Mouse (Mus musculus): ENCODE measurements around the gene Kif1a. TPM values are rescaled to one million over a fixed set of nuclear protein-coding genes. Genes with fewer than 3 reads are reported as not detected.
"Not testable (repeated sequence)": the region's sequence is repeated elsewhere in the genome, so short reads cannot be mapped to it uniquely, and the experiment has no call there.

Gene Kif1a
- total RNA-seq, 2 experiments from 2014 or later = 1.7 to 2.0 TPM

- DNase-seq = no peak
- intact Hi-C loops (cut with DNase I) = no loop called here
Measured at GRCm38 (mm10) chr1:92979073-92979602, 122.6 kb downstream of the Kif1a start.

GRCm38 (mm10) chr1:92978645-92979044 lies 123.1 kb downstream of the Kif1a start:
- intact Hi-C loops (cut with DNase I) = no loop called here
- no peak for DNase-seq

- intact Hi-C loops (cut with DNase I) = loop anchor here (2.0 kb wide), 1 partner anchor 13 kb away; no protein-coding TSS in a partner anchor
- DNase-seq = no peak
Measured at GRCm38 (mm10) chr1:92976141-92976566, 125.6 kb downstream of the Kif1a start.

- DNase-seq = peak; percentile 40 to 59
- intact Hi-C loops (cut with DNase I) = no loop called here
Measured at GRCm38 (mm10) chr1:92972854-92973253, 128.9 kb downstream of the Kif1a start.

GRCm38 (mm10) chr1:92971879-92972795 lies 129.6 kb downstream of the Kif1a start:
- no peak for DNase-seq
- intact Hi-C loops (cut with DNase I) = no loop called here

GRCm38 (mm10) chr1:92970791-92971190 lies 131.0 kb downstream of the Kif1a start:
- DNase-seq; intact Hi-C loops (cut with DNase I): not testable (repeated sequence)

Other genes starting within 250 kb of the Kif1a start
- gene Ankmy1, start 199.0 kb downstream of the Kif1a start, total RNA-seq (2021) = not detected
- gene Dusp28, start 195.0 kb downstream of the Kif1a start, total RNA-seq (2021) = 10 to 100 TPM; 12.3 to 13.9 TPM
- gene Rnpepl1, start 191.2 kb downstream of the Kif1a start, total RNA-seq (2021) = 10 to 100 TPM; 79.4 to 82.5 TPM
- gene Capn10, start 167.6 kb downstream of the Kif1a start, total RNA-seq (2021) = 1 to 10 TPM; 8.0 to 8.2 TPM
- under 1 TPM; 0.36 to 0.41 TPM for gene Gpr35, start 151.1 kb downstream of the Kif1a start, total RNA-seq (2021)
- gene Aqp12, start 95.6 kb downstream of the Kif1a start, total RNA-seq (2021) = not detected
- gene Agxt, start 33.3 kb upstream of the Kif1a start, total RNA-seq (2021) = not detected
- gene 2310007B03Rik, start 59.0 kb upstream of the Kif1a start, total RNA-seq (2021) = not detected
- gene Crocc2, start 66.8 kb upstream of the Kif1a start, total RNA-seq (2021) = not detected
- 10 to 100 TPM in 1 of 2 experiments, 1 to 10 TPM in 1; 9.6 to 12.8 TPM for gene Sned1, start 133.9 kb upstream of the Kif1a start, total RNA-seq (2021)
- 10 to 100 TPM; 14.5 TPM for gene Mterf4, start 204.0 kb upstream of the Kif1a start, total RNA-seq (2021)
- gene Ppp1r7, start 240.9 kb upstream of the Kif1a start, total RNA-seq (2021) = 10 to 100 TPM; 29.1 to 31.3 TPM
- under 1 TPM; 0.28 to 0.46 TPM for gene Pask, start 241.5 kb upstream of the Kif1a start, total RNA-seq (2021)